Mouse (Mus musculus): Measurements from ENCODE around the gene Sh3gl3.

DNA sequence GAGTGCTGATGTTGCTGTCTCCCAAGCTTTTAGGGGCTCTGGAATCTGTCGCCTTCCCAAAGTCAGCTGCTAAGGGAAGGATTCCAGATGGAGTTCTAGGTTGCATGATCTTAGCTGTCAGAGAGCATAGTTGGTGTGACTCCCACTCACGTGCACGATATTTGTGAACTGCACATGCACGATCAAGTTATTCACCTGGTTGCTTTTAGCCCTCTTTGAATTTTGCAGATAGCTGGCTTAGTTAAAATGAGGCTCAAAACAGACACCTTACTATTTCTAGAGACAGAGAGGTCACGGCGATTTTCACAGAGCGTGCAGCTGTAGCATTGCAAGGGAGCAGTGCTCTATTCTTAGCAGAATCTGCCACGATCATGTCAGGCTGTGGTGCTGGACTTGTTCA, 108.4 kb downstream of the Sh3gl3 start:
- no peak for TF ChIP-seq CTCF (IDR thresholded peaks at IDR 0.05; ENCODE audit: low read depth)
- no peak for TF ChIP-seq EP300 (optimal IDR thresholded peaks at IDR 0.05)
